Mouse (Mus musculus) spleen, adult 12 weeks (tissue): ENCODE measurements around the gene Pde6b.

Experiments used
- DNase-seq: peaks from one replicate; pipeline ENCODE4 v3.0.0; 2022; ENCODE audit warnings: low spot score

Pde6b gene

DNA sequence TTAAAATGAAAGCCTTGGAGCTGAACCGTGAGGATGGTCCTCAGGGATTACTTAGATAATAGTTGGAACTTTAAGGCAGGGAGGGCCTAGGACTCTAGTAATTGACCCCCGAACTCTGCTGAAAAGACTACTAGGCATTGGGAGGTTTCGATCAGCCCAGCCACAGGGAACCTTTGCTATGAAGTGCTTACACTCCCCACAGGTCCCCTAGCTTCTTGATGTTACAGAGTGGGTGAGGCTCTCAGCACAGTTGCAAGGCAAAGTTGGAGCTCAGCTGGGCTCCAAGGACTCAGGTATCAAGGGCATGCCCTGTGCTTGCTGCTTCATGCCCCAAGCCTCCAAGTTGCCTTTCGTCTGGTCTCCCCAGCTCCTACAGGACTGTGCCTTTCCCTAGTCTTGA, 74.3 kb downstream of the Pde6b start:
- no peak for DNase-seq

- no peak for DNase-seq
These were observed 77.1 kb downstream of the Pde6b start for GRCm38 (mm10) chr5:108465131-108465891.

DNA sequence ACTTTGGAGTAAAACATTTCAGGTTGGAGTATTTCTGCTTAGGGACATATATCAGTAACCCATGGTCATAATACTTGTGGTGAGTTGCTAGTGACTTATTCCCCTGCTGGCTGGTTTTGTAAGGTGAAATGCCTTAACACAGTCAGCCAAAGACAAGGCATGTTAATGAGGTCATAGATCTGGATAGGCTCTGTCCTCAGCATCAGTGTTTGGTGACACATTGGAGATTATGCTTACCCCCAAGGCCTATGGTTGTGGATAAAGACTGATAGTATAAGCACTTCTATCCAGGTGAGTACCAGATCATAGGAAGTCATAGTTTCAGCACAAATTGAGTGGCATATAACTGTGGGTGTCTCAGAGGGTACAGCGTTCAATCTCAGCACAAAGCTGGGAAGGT, 78.5 kb downstream of the Pde6b start:
- no peak for DNase-seq

DNA sequence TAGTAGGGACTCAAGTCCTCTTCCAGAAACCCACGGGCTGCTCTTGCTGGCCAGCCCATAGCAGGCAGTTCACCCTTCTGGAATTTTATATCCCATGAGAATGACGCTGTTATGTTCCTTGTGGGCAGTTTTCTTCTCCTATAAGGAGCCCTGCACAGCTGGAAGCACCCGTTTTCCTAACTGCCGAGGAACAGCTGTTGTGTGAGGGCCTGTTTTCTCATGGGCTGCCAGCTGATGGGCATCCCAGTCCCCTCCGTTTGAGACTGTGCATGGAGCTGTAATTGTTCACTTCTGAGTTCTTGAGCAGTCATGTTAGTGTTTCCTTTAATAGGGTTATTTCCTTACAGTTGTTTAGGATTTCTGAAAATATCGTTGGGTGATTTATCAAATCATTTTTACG, 81.4 kb downstream of the Pde6b start:
- no peak for DNase-seq

DNA sequence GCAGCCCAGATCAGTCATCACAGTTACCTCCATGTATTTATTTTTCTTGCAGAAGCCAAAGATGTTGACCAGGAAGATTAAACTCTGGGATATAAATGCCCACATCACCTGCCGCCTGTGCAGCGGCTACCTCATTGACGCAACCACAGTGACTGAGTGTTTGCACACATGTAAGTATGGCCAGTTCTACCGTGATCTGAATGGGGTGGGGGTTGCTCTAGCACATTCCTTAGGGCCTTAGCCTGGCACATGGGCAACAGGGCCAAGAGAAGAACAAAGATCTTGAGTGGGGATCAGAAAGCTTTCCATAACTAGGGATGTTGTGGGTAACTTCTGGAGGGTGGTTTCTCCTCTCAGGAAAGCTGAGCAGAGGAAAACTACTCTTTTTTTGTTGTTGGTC, 85.5 kb downstream of the Pde6b start:
- DNase-seq, result no peak

DNA sequence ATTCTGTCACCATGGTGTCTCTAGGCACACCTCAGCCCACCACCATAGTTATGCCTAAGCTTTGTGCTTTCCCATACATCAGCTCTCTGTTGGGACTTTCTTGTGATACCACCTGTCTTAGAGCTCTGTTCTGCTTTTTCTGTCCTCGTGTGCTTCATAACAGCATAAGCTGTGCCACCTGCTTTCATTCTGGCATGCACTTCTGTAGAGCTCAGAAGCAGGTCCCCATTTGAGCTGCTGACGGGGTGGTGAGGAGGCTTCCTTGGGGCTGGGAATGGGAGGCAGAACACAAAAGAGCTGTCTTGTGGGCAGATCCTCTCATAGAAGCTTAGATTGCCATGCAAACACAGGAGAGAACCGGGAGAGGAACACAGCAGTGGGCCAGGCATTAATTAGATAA, 87.8 kb downstream of the Pde6b start:
- no peak for DNase-seq
